Mouse (Mus musculus) CH12.LX (cell line): Measurements from ENCODE around the gene Rerg. TPM values are rescaled to one million over a fixed set of nuclear protein-coding genes. Genes with fewer than 3 reads are reported as not detected.

Experiments used
- DNase-seq: peaks from one replicate; pipeline ENCODE4 v3.0.0-alpha.2; 2013; ENCODE audit errors: extremely low read depth
- H3K27ac ChIP-seq: 2 replicates; pipeline ENCODE4 v1.5.1; 2012; ENCODE audit warnings: low read depth, mild to moderate bottlenecking, control low read depth, moderate library complexity; ENCODE audit not compliant: insufficient read depth
- H3K27me3 ChIP-seq: replicated peaks from 2 replicates; pipeline ENCODE3; 2012; ENCODE audit warnings: inconsistent platforms
- H3K36me3 ChIP-seq, 2 experiments: replicated peaks in 1 of 2; 2 replicates each; pipeline versions ENCODE3 to v1.6.1; 2012; ENCODE audit warnings: inconsistent platforms in 1 of 2, low read length in 1 of 2, mild to moderate bottlenecking in 1 of 2, mixed read lengths in 1 of 2, moderate library complexity in 1 of 2; ENCODE audit not compliant: control insufficient read depth in 1 of 2, insufficient read depth in 1 of 2
- H3K4me1 ChIP-seq, 2 experiments: 2 replicates each; pipeline ENCODE4 v1.6.1; 2012; ENCODE audit warnings: inconsistent platforms in 1 of 2, moderate library complexity in 1 of 2; ENCODE audit not compliant: insufficient read depth in 2 of 2, control insufficient read depth in 1 of 2
- H3K4me2 ChIP-seq: 2 replicates; pipeline ENCODE4 v1.6.1; 2012; ENCODE audit warnings: low read depth, mild to moderate bottlenecking, control low read depth; ENCODE audit not compliant: poor library complexity, insufficient read depth, severe bottlenecking
- H3K4me3 ChIP-seq, 3 experiments: fragments of 150-350 bp in 1 of 3; sonication (generic) in 1 of 3; replicated peaks in 1 of 3; 2 replicates each; pipeline versions ENCODE3 to v1.5.1; 2011 to 2012; ENCODE audit warnings: low read depth in 2 of 3, low read length in 2 of 3, mild to moderate bottlenecking in 2 of 3, moderate library complexity in 2 of 3, control low read depth in 1 of 3, improper control_type of control experiment in 1 of 3, inconsistent platforms in 1 of 3, mixed read lengths in 1 of 3; ENCODE audit not compliant: poor library complexity in 1 of 3
- H3K79me2 ChIP-seq: replicated peaks from 2 replicates; pipeline ENCODE4 v1.6.1; 2012; ENCODE audit warnings: mild to moderate bottlenecking, moderate library complexity; ENCODE audit not compliant: control insufficient read depth, poor library complexity, insufficient read depth, severe bottlenecking; ENCODE audit errors: extremely low read depth
- H3K9ac ChIP-seq: 2 replicates; pipeline ENCODE4 v1.6.1; 2012; ENCODE audit warnings: low read depth, mild to moderate bottlenecking, control low read depth, moderate library complexity; ENCODE audit not compliant: insufficient read depth
- H3K9me3 ChIP-seq: replicated peaks from 2 replicates; pipeline ENCODE3; 2012; ENCODE audit warnings: low read length, inconsistent platforms, mixed read lengths
- BHLHE40 ChIP-seq: IDR thresholded peaks from 2 replicates; pipeline ENCODE4 v1.6.1; 2011; ENCODE audit warnings: mild to moderate bottlenecking, low read depth, low read length, improper control_type of control experiment
- CHD1 ChIP-seq: IDR thresholded peaks from 2 replicates; pipeline ENCODE4 v1.6.1; 2012; ENCODE audit warnings: low read depth, low read length, improper control_type of control experiment, inconsistent platforms
- CHD2 ChIP-seq: IDR thresholded peaks from 2 replicates; pipeline ENCODE4 v1.6.1; 2011; ENCODE audit warnings: low read length, improper control_type of control experiment
- CTCF ChIP-seq, 2 experiments: IDR thresholded peaks in 1 of 2; conservative IDR thresholded peaks in 1 of 2; 2 replicates each; pipeline ENCODE4 v1.5.1; 2011 to 2012; ENCODE audit warnings: low read depth in 2 of 2, low read length in 2 of 2, improper control_type of control experiment in 1 of 2, inconsistent platforms in 1 of 2, mild to moderate bottlenecking in 1 of 2, moderate library complexity in 1 of 2
- EP300 ChIP-seq: IDR thresholded peaks from 2 replicates; pipeline ENCODE4 v1.6.1; 2011; ENCODE audit warnings: low read length, improper control_type of control experiment
- ETS1 ChIP-seq: conservative IDR thresholded peaks from 2 replicates; pipeline ENCODE4 v1.6.1; 2012; ENCODE audit warnings: low read depth, mild to moderate bottlenecking, inconsistent platforms, low read length, improper control_type of control experiment, moderate library complexity
- HCFC1 ChIP-seq: IDR thresholded peaks from 2 replicates; pipeline ENCODE4 v1.6.1; 2012; ENCODE audit warnings: low read depth, mild to moderate bottlenecking, inconsistent platforms, low read length, improper control_type of control experiment
- JUN ChIP-seq: IDR thresholded peaks from 2 replicates; pipeline ENCODE4 v1.6.1; 2011; ENCODE audit warnings: low read depth, mild to moderate bottlenecking, low read length, improper control_type of control experiment, moderate library complexity; ENCODE audit not compliant: insufficient read depth
- KAT2A ChIP-seq: IDR thresholded peaks from 2 replicates; pipeline ENCODE4 v1.6.1; 2012; ENCODE audit warnings: low read length, improper control_type of control experiment, inconsistent platforms; ENCODE audit not compliant: insufficient replicate concordance
- MAFK ChIP-seq: IDR thresholded peaks from 2 replicates; pipeline ENCODE4 v1.6.1; 2011; ENCODE audit warnings: low read length, improper control_type of control experiment; ENCODE audit not compliant: insufficient replicate concordance
- MAX ChIP-seq: IDR thresholded peaks from 2 replicates; pipeline ENCODE4 v1.6.1; 2011; ENCODE audit warnings: low read length, improper control_type of control experiment
- MYC ChIP-seq: IDR thresholded peaks from 2 replicates; pipeline ENCODE4 v1.6.1; 2011; ENCODE audit warnings: low read depth, mild to moderate bottlenecking, improper control_type of control experiment, low read length
- NELFE ChIP-seq: IDR thresholded peaks from 2 replicates; pipeline ENCODE4 v1.6.1; 2011; ENCODE audit warnings: low read depth, low read length, improper control_type of control experiment
- NRF1 ChIP-seq: IDR thresholded peaks from 2 replicates; pipeline ENCODE4 v1.6.1; 2014; ENCODE audit warnings: low read depth, mild to moderate bottlenecking, inconsistent platforms, low read length, improper control_type of control experiment, moderate library complexity
- PAX5 ChIP-seq: IDR thresholded peaks from 2 replicates; pipeline ENCODE4 v1.6.1; 2012; ENCODE audit warnings: low read length, inconsistent platforms, mixed read lengths
- POLR2AphosphoS2 ChIP-seq: IDR thresholded peaks from 2 replicates; pipeline ENCODE4 v1.6.1; 2011; ENCODE audit warnings: low read depth, low read length, improper control_type of control experiment
- RAD21 ChIP-seq: IDR thresholded peaks from 2 replicates; pipeline ENCODE4 v1.6.1; 2011; ENCODE audit warnings: low read depth, mild to moderate bottlenecking, low read length, improper control_type of control experiment, moderate library complexity
- RCOR1 ChIP-seq: conservative IDR thresholded peaks from 2 replicates; pipeline ENCODE4 v1.6.1; 2012; ENCODE audit warnings: low read depth, mild to moderate bottlenecking, inconsistent platforms, low read length, improper control_type of control experiment
- TBP ChIP-seq: conservative IDR thresholded peaks from 2 replicates; pipeline ENCODE4 v1.6.1; 2011; ENCODE audit warnings: low read depth, low read length, improper control_type of control experiment
- TCF12 ChIP-seq: IDR thresholded peaks from 2 replicates; pipeline ENCODE4 v1.6.1; 2014; ENCODE audit warnings: low read depth, mild to moderate bottlenecking, inconsistent platforms, low read length, improper control_type of control experiment
- USF1 ChIP-seq: IDR thresholded peaks from 2 replicates; pipeline ENCODE4 v1.6.1; 2014; ENCODE audit warnings: low read depth, mild to moderate bottlenecking, inconsistent platforms, low read length, improper control_type of control experiment
- USF2 ChIP-seq: conservative IDR thresholded peaks from 2 replicates; pipeline ENCODE4 v1.6.1; 2011; ENCODE audit warnings: low read depth, low read length, improper control_type of control experiment
- dilution Hi-C: fragments of 300-500 bp; cut with MboI; formaldehyde crosslinking; loops from 2 replicates; pipeline ENCODE4 v1.14.3; 2020; ENCODE audit warnings: low sequenced_read_pairs; ENCODE audit not compliant: extremely low pct_unique_long_range_greater_than_20kb, extremely low pct_ligation_motif_present
- in situ Hi-C: fragments of 300-500 bp; cut with MboI; formaldehyde crosslinking; loops from 3 replicates; pipeline ENCODE4 v1.14.3; 2019; ENCODE audit warnings: low sequenced_read_pairs, low pct_ligation_motif_present, low pct_unique_long_range_greater_than_20kb, mixed read lengths
- polyA plus RNA-seq: library from polyadenylated mRNA; unstranded; fragments of >175 nt; gene quantifications from 2 replicates; pipeline ENCODE4 v1.2.1, GENCODE M21; 2012; ENCODE audit warnings: low read depth; ENCODE audit not compliant: insufficient read length
- total RNA-seq, 2 experiments: library from RNA; depleted of rRNA; stranded (reverse); fragments of 300-350 nt in 1 of 2; fragments of >200 nt in 1 of 2; gene quantifications; 2 replicates each; pipeline ENCODE4 v1.2.3; 2012 to 2014

The Rerg gene
- total and polyA plus RNA-seq, 3 experiments, result not detected

DNA sequence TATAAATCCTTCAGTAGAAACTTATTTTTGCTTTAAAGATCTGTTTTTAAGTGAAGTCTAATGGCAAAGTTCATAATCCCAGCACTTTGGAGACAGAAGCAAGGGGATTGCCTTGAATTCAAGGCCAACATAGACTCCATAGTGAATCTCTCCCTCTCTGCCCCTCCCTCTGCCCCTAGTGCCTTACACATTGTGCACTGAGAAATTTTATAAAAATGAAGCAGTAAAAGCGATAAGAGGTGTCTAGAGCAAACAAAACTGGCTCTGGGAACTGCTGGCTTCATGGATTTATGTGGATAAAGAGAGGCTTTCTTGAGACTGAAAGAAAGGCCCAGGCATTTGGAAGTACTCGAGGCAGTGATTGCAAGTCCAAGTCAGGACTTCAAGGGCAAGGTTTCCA lies 145.8 kb downstream of the Rerg start:
- no peak overlapping the region for H3K27ac ChIP-seq
- H3K79me2 ChIP-seq, result no peaks in the 10 kb centered on the region
- H3K27me3 ChIP-seq, result peaks cover 11% of the 10 kb centered on the region
- dilution Hi-C loops (no loop called here), in situ Hi-C loops (no loop called here)
- no peak overlapping the region for H3K9ac ChIP-seq
- H3K4me3 ChIP-seq, result no peak overlapping the region
- TF ChIP-seq CHD1 (no peak), EP300 (no peak), USF2 (no peak), NRF1 (no peak), NELFE (no peak), MYC (no peak), MAFK (no peak), USF1 (no peak), KAT2A (no peak), POLR2AphosphoS2 (no peak), ETS1 (no peak), RAD21 (no peak), TBP (no peak), CTCF (conservative IDR thresholded peaks at IDR 0.05 in 1 of 2, IDR thresholded peaks at IDR 0.05 in 1 of 2; ENCODE audit: low read depth in 2 of 2, low read length in 2 of 2) (no peak), TCF12 (no peak), JUN (no peak), MAX (no peak), CHD2 (no peak), RCOR1 (no peak), HCFC1 (no peak)
- TF ChIP-seq, all 38 proteins: peak for 0
- Histone ChIP-seq H3K9me3 (no peaks in the 10 kb centered on the region), H3K4me1 (no peaks in the 10 kb centered on the region), H3K36me3 (no peaks in the 10 kb centered on the region), H3K4me2 (no peak overlapping the region)
- DNase-seq, result no peak

DNA sequence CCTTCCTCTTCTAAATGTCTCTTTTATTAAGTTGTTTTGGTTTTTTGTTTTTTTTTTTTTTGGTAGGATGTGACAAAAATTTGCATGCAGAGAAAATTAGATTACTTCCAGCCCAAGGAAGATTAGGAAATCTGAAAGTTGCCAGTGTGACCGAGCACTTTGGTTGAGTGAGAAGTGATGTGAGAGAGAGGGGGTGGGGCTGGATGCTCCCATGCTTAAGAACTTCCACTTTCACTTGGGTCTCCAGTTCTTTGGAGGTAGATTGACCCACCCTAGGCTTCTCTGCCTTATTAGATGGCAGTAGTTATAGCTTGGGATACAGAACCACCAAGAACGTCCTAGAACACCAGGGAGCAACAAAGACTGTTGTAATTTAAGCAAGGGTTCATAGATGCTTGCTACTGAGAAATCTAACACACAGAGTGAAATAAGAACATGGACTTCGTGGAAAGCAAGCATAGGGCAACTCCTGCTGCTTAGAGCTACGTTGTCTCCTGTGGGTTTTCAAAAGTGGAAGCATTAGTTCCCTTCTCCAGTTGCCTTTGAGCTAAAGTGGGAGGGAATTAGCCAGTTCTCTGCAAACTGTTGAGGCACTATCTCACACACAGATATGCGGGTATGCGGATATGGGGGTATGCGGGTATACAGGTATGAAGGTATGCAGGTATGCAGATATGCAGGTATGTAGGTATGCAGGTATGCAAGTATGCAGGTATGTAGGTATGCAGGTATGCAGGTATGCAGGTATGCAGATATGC lies 152.9 kb downstream of the Rerg start:
- Histone ChIP-seq H3K4me2 (no peak overlapping the region), H3K9ac (no peak overlapping the region), H3K4me1 (peaks cover 2 to 5% of the 10 kb centered on the region in 2 experiments; a peak in 1 of 4 replicates), H3K27me3 (no peaks in the 10 kb centered on the region), H3K4me3 (no peak overlapping the region), H3K9me3 (no peaks in the 10 kb centered on the region), H3K79me2 (no peaks in the 10 kb centered on the region), H3K27ac (no peak overlapping the region), H3K36me3 (no peaks in the 10 kb centered on the region)
- in situ Hi-C loops, result no loop called here
- DNase-seq, result no peak
- dilution Hi-C loops, result no loop called here
- TF ChIP-seq PAX5 (no peak), NELFE (no peak), CHD1 (no peak), BHLHE40 (no peak)
